Mouse (Mus musculus) heart, postnatal 36 days (tissue): ENCODE measurements around the gene Cyp4f13. TPM values are rescaled to one million over a fixed set of nuclear protein-coding genes. Genes with fewer than 3 reads are reported as not detected.

Source experiments
- DNase-seq, 2 experiments: peaks; one replicate each; pipeline ENCODE4 v3.0.0; 2021 to 2022
- intact Hi-C: fragments of 180-260 bp; cut with DNase I; formaldehyde crosslinking; loops from one replicate; pipeline ENCODE4 v1.15.1; 2025
- total RNA-seq, 2 experiments: library from RNA; stranded (reverse); gene quantifications; 2 replicates each; pipeline ENCODE4 v1.2.3; 2021

The Cyp4f13 gene
- total RNA-seq, 2 experiments from 2014 or later: 12.5 to 15.2 TPM

- DNase-seq: peak in 1 of 2 experiments; percentile 24
These were observed 30.1 kb downstream of the Cyp4f13 start, which contains the start of gene Cyp4f14 for GRCm38 (mm10) chr17:32917131-32917530. Gene Cyp4f14, minus strand, starts transcription at chr17:32917342.

GRCm38 (mm10) chr17:32916075-32916474 lies 31.1 kb downstream of the Cyp4f13 start:
- no peak for DNase-seq
- intact Hi-C loops: no loop called here

More at GRCm38 (mm10) chr17:32917131-32917530, 30.1 kb downstream of the Cyp4f13 start, which contains the start of gene Cyp4f14:
- intact Hi-C loops: no loop called here

- intact Hi-C loops: no loop called here
- DNase-seq: no peak
These were observed 41.0 kb downstream of the Cyp4f13 start for GRCm38 (mm10) chr17:32906172-32906571.

- intact Hi-C loops: no loop called here
- DNase-seq: peak; percentile 26 to 66
These were observed 42.0 kb downstream of the Cyp4f13 start for GRCm38 (mm10) chr17:32905239-32905638.

GRCm38 (mm10) chr17:32904414-32904813 lies 42.8 kb downstream of the Cyp4f13 start:
- DNase-seq: no peak
- intact Hi-C loops: loop anchor here (1.0 kb wide), 1 partner anchor 47 kb away; no protein-coding TSS in a partner anchor

GRCm38 (mm10) chr17:32901751-32902525 lies 45.3 kb downstream of the Cyp4f13 start:
- intact Hi-C loops: no loop called here
- DNase-seq: no peak

- no peak for DNase-seq
- intact Hi-C loops: no loop called here
These were observed 51.8 kb downstream of the Cyp4f13 start for GRCm38 (mm10) chr17:32895421-32895820.

GRCm38 (mm10) chr17:32893901-32894300 lies 53.3 kb downstream of the Cyp4f13 start:
- no peak for DNase-seq
- intact Hi-C loops: loop anchor here (5.0 kb wide), 1 partner anchor 53 kb away; the partner anchor contains the start of gene Cyp4f13

- intact Hi-C loops: loop anchor here (2.0 to 5.0 kb wide), 2 partner anchors 56 to 201 kb away; partner anchors contain the start of gene Cyp4f13
- DNase-seq: peak; percentile 82 to 88
These were observed 55.7 kb downstream of the Cyp4f13 start, which contains the start of gene Zfp870 for GRCm38 (mm10) chr17:32891239-32892180. Gene Zfp870, minus strand, starts transcription at chr17:32891642.

GRCm38 (mm10) chr17:32890852-32891238 lies 56.4 kb downstream of the Cyp4f13 start:
- no peak for DNase-seq
- intact Hi-C loops: loop anchor here (2.0 to 5.0 kb wide), 2 partner anchors 56 to 202 kb away; partner anchors contain the start of gene Cyp4f13

- DNase-seq: no peak
- intact Hi-C loops: loop anchor here (2.0 to 5.0 kb wide), 2 partner anchors 58 to 203 kb away; partner anchors contain the start of gene Cyp4f13
These were observed 57.6 kb downstream of the Cyp4f13 start for GRCm38 (mm10) chr17:32889611-32890010.

GRCm38 (mm10) chr17:32880320-32881218 lies 66.6 kb downstream of the Cyp4f13 start:
- DNase-seq: no peak
- intact Hi-C loops: no loop called here

- intact Hi-C loops: no loop called here
These were observed 68.4 kb downstream of the Cyp4f13 start for GRCm38 (mm10) chr17:32878773-32879172.

GRCm38 (mm10) chr17:32877471-32878171 lies 69.6 kb downstream of the Cyp4f13 start:
- DNase-seq: no peak
- intact Hi-C loops: no loop called here

More at GRCm38 (mm10) chr17:32878773-32879172, 68.4 kb downstream of the Cyp4f13 start:
- no peak for DNase-seq

Other genes starting within 250 kb of the Cyp4f13 start
- gene Zfp871, start 159.1 kb downstream of the Cyp4f13 start, total RNA-seq: 10 to 100 TPM; 28.7 to 31.8 TPM
- gene Zfp811, start 137.5 kb downstream of the Cyp4f13 start, total RNA-seq: under 1 TPM in 1 of 2 experiments, not detected in 1; 0.19 TPM
- gene Zfp799, start 117.1 kb downstream of the Cyp4f13 start, total RNA-seq: 10 to 100 TPM in 1 of 2 experiments, 1 to 10 TPM in 1; 9.3 to 12.4 TPM
- gene Zfp870, start 55.8 kb downstream of the Cyp4f13 start, total RNA-seq: 1 to 10 TPM; 6.5 to 9.9 TPM
- not detected for gene Cyp4f14, start 30.1 kb downstream of the Cyp4f13 start, total RNA-seq
- gene Zfp472, start 18.4 kb upstream of the Cyp4f13 start, total RNA-seq: 1 to 10 TPM; 1.7 to 2.4 TPM
- gene Zfp952, start 45.7 kb upstream of the Cyp4f13 start, total RNA-seq: 1 to 10 TPM; 5.9 to 7.1 TPM
- gene Zfp763, start 86.0 kb upstream of the Cyp4f13 start, total RNA-seq: 1 to 10 TPM; 4.1 to 5.3 TPM
- not detected for gene 4921501E09Rik, start 120.7 kb upstream of the Cyp4f13 start, total RNA-seq
- 1 to 10 TPM; 5.9 to 7.9 TPM for gene Zfp563, start 141.9 kb upstream of the Cyp4f13 start, total RNA-seq
- under 1 TPM in 1 of 2 experiments, not detected in 1; 0.14 TPM for gene Morc2b, start 192.3 kb upstream of the Cyp4f13 start, total RNA-seq
- gene Olfr55, start 221.0 kb upstream of the Cyp4f13 start, total RNA-seq: not detected
- gene Olfr239, start 243.9 kb upstream of the Cyp4f13 start, total RNA-seq: not detected